Mouse (Mus musculus): ENCODE measurements around the gene 2810459M11Rik. TPM values are rescaled to one million over a fixed set of nuclear protein-coding genes. Genes with fewer than 3 reads are reported as not detected.

2810459M11Rik gene
- total RNA-seq, 2 experiments from 2014 or later = 3.7 to 8.0 TPM

DNA sequence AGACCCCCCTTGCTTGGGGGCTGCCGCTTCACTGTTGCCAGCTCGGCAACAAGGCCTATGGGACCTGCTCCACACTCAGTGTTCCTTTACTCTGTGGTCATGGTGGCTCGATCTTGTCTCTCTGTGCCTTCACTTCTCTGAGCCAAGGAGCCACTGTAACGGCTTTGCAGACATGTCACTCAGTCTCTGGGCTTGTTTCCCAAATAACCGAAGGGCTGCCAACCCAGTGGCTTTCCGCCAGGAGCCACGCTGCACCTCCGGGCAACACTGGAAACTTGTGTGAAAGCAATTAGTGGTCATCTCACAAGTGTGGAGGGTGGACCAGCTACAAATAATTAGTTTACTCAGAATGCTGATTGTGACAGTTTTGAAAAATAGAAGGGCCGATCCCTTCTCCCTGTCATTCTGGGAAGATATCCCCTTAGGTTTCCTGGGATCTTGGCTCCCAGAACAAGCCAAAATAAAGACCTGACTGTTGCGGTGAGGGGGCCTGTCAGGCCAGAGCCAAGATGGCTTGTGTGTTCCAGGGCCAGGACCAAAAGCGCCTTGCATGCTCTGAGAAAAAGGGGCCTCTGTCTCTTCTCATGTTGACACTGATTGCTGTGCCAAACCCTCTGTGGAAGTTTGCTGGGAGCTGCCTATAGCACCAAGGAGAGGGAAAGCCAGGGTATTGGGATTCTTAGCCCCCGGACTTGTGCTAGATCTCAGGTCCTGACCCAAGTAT is 7.7 kb downstream of the 2810459M11Rik start:
- peak; percentile 83 for DNase-seq

DNA sequence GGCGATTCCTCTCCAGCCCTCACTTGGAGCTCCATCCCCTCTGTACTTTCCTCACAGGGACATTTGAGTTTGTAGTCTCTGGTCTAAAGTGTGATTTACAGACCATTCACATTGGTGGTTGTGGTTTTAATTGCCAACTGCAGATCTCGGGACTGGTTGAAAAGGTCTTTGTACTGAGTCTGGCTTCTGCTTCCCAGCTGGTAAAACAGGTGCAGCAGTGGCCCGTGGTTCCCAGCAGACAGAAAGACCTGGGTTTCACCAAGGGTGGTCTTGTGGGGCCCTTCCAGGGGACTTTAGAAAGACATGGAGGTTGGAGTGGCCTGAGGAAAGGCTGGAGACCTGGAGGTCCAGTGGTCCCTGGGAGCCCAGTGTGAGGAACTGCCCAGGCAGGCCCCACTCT is 9.3 kb downstream of the 2810459M11Rik start:
- no peak for DNase-seq

DNA sequence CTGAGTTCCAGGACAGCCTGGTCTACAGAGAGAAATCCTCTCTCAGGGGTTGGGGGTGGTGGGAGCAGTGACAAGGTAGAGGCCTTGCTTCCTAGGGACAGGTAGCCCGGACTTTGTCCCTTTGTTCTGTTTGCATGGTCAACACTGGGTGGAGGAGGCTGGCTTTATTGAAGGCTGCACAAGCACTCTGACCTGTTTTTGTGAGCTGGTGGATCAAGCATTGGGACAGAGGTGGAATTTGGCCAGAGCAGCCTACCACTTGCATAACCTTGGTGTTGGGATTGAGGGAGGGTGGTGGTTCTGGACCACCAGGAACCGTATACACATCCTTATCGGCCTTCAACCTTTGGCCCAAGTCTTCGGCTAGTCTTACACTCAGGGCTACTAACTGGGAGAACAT is 10.6 kb downstream of the 2810459M11Rik start:
- peak; percentile 18 for DNase-seq

DNA sequence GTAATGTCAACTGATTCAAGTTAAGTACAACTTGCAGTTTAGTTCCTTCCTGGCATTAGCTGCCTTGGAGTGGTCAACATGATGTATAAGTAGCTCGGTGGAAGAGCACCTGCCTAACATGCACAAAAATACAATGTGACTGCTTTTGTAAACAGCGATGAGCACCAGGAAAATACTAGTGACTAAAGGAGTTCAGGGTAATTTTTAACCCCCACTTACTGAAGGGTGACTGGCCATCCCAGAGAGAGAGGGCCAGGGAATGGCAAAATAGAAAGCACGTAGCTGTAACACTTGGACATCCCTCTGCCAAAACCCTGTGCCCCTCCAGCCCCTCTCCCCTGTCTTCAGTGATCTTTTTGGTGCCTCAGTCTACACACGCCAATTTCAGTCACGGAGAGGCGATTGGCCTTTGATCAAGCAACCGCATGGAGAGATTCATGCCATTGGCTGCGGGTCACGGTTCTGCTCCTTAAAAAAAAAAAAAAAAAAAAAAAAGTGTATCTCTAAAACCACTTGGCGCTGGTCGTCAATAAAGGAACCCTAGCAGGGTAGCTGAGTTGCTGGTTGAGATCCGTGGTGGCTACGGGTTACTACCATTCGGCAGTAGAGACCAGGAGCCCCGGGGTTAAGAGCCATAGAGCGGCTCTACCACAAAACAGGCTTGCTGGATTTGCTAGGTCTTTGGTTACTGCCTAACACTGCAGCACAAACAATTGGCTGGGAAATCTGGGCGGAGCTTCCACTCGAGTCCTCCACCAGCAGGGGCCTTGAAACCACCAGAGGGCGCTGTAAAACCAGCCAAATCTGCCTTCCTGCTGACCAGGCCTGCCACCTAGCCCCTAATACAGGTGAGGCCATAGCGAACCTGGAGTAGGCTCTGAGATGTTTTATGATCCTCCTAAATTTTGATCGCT is 13.4 kb downstream of the 2810459M11Rik start:
- peak; percentile 96 for DNase-seq

DNA sequence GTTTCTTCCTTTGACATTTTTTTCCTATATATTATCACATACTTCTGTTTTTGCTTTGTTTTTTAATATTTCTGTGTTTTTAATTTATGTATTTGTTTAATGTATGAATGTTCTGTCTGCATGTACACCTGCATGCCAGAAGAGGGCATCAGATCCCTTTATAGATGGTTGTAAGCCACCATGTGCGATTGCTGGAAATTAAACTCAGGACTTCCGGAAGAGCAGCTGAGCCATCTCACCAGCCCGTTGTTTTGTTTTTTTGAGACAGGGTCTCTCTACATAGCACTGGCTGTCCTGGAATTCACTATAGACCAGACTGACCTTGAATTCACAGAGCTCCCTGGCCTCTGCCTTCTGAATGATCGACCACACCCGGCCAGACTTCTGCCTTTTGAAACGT is 16.9 kb downstream of the 2810459M11Rik start:
- DNase-seq = no peak

DNA sequence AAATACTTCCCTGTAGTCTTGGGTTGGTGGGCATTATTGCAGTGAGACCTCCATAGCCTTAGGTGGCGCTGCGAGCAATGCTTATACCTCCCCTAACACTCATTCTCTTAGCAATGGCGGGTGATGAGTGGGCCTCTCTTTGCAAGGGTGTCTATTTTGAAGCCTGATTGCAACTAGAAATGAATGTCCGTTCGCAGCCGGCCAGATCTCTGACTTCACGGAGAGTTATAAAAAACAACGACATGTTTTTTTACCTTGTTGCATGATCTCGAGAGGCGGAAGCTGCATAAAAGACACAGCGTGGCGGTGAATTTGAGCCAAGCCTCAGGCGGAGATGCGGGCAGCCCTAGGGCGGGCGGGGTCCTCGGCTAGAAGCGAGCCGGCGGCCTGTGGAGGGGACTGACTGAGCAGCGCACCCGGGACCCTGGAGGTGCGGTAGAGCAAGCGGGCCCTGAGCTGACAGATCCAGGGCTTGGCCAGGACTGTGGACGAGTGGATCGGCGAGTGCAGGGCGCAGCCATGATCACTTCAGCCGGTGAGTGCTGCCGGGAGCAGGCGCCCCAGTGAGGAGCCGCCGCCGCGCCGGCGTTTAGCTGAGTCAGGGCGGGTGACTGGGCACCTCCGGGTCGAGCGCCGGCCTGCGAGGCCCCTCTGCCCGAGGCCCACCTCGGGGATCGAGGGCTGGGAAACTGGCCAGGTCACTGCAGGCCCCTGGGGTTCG is 18.8 kb downstream of the 2810459M11Rik start, which contains the start of gene Psmd1:
Gene Psmd1 (plus strand): TSS at position 117 of the 721 bp plus-strand sequence.
- peak; percentile 91 for DNase-seq

DNA sequence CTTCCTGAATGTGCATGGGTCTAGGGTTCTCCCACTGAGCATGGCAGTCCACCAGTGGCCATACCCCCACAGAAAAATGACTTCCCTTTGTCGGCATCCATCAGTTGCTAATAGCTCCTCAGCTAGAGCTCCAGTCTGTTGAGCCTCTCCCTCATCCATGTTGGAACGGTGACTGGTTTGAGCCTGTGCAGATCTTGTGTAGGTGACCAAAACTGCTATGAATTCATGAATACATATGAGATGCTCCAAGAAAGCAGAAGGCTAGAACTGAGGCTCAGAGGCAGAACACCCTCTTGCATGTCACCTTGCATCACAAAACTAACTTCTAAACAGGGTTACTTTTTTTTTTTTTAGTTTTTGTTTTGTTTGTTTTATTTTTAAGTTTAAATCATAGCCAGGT is 30.9 kb downstream of the 2810459M11Rik start:
- DNase-seq = no peak

DNA sequence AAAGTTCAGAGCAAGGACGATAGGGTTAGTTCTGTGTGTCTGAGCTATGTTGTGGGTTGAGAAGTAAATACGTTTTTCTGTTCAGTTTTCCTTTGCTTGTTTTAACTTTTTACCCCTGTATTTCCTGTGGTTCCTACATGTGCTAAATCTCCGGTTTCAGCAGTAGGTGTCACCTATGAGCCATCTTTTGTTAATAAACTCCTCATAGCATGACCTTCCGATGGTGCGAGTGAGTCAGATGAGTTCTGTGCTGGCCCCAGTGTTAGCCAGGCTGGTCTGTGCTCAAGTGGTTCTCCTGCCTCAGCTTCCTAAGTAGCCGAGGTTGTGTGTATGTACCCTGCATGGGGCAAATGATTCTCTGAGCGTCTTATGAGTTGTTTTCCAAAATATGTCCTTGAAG is 48.8 kb downstream of the 2810459M11Rik start:
- peak; percentile 9 for DNase-seq

DNA sequence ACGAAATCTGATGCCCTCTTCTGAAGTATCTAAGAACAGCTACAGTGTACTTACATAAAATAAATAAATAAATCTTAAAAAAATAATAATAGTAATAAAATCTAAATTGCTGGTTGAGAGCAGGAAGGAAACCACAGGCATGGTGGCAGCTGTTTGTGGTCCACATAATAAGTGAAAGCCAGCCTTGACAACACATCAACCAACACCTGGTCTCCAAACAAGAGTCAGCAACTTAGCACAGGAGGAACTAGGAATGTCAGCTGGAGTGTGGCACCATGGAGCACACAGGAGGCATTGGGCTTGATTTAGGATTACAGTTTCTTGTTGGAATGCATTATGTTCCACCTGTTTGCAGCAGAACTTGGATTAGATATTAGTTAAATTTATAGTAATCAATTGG is 59.4 kb downstream of the 2810459M11Rik start:
- no peak for DNase-seq

Other genes with a start within 250 kb of the 2810459M11Rik start
- 100 to 1,000 TPM; 284 to 307 TPM for gene Itm2c, start 151.6 kb upstream of the 2810459M11Rik start, total RNA-seq (2021)
- under 1 TPM; 0.18 to 0.24 TPM for gene 4933407L21Rik, start 117.4 kb upstream of the 2810459M11Rik start, total RNA-seq (2021)
- 1 to 10 TPM in 1 of 2 experiments, under 1 TPM in 1; 0.85 to 1.8 TPM for gene Gpr55, start 84.9 kb upstream of the 2810459M11Rik start, total RNA-seq (2021)
- gene Spata3, start 29.0 kb upstream of the 2810459M11Rik start, total RNA-seq (2021) = not detected
- 100 to 1,000 TPM in 1 of 2 experiments, 10 to 100 TPM in 1; 95.2 to 101 TPM for gene Psmd1, start 18.5 kb downstream of the 2810459M11Rik start, total RNA-seq (2021)
- gene Htr2b, start 66.1 kb downstream of the 2810459M11Rik start, total RNA-seq (2021) = under 1 TPM; 0.21 to 0.27 TPM
- gene Gm21972, start 87.8 kb downstream of the 2810459M11Rik start, total RNA-seq (2021) = 1 to 10 TPM; 1.3 to 2.7 TPM
- 10 to 100 TPM in 1 of 2 experiments, 1 to 10 TPM in 1; 7.9 to 10.9 TPM for gene Armc9, start 108.9 kb downstream of the 2810459M11Rik start, total RNA-seq (2021)